Mouse (Mus musculus) intestine, postnatal 0 days (tissue): ENCODE data around the gene Sys1. TPM values are rescaled to one million over a fixed set of nuclear protein-coding genes. Genes with fewer than 3 reads are reported as not detected.

Experiments used
- ATAC-seq: fragments of 200-750 bp; cut with Nextera tagmentation; 2 replicates; pipeline ENCODE4 v1.8.0; 2017; ENCODE audit warnings: mild to moderate bottlenecking, moderate TSS enrichment, moderate library complexity
- H3K27ac ChIP-seq: fragments of 300-500 bp; sonication (generic); 2 replicates; pipeline ENCODE4 v1.5.1; 2014; ENCODE audit warnings: mild to moderate bottlenecking, low read depth, low read length, moderate library complexity
- H3K27me3 ChIP-seq: fragments of 300-500 bp; sonication (generic); replicated peaks from 2 replicates; pipeline ENCODE4 v1.6.1; 2014; ENCODE audit warnings: low read length, mixed read lengths; ENCODE audit not compliant: control insufficient read depth, insufficient read depth
- H3K36me3 ChIP-seq: fragments of 300-500 bp; sonication (generic); 2 replicates; pipeline ENCODE4 v1.6.1; 2014; ENCODE audit warnings: mild to moderate bottlenecking, moderate library complexity; ENCODE audit not compliant: control insufficient read depth, insufficient read depth
- H3K4me1 ChIP-seq: fragments of 300-500 bp; sonication (generic); replicated peaks from 2 replicates; pipeline ENCODE4 v1.6.1; 2014; ENCODE audit warnings: antibody characterized with exemption, low read length, mixed read lengths; ENCODE audit not compliant: control insufficient read depth, insufficient read depth
- H3K4me2 ChIP-seq: fragments of 300-500 bp; sonication (generic); replicated peaks from 2 replicates; pipeline ENCODE4 v1.6.1; 2014; ENCODE audit warnings: low read depth, mild to moderate bottlenecking, moderate library complexity
- H3K4me3 ChIP-seq: fragments of 300-500 bp; sonication (generic); 2 replicates; pipeline ENCODE4 v1.5.1; 2014; ENCODE audit warnings: low read depth, low read length
- H3K9ac ChIP-seq: fragments of 300-500 bp; sonication (generic); 2 replicates; pipeline ENCODE4 v1.6.1; 2014; ENCODE audit warnings: mild to moderate bottlenecking, low read depth, low read length
- H3K9me3 ChIP-seq: fragments of 300-500 bp; sonication (generic); 2 replicates; pipeline ENCODE4 v1.6.1; 2016; ENCODE audit warnings: mixed run types; ENCODE audit not compliant: control insufficient read depth
- CTCF ChIP-seq: sonication (generic); IDR thresholded peaks from 2 replicates; pipeline ENCODE4 v1.5.1; 2016; ENCODE audit warnings: low read depth, mild to moderate bottlenecking, control low read depth, antibody characterized with exemption, moderate library complexity
- WGBS: fragments of 180-500 bp; shearing (Covaris S2); extraction: QIAGEN DNeasy Blood & Tissue Kit; methylation state at CpG from one replicate; pipeline ENCODE4 v1.1.7; 2014; 5-methylcytosine and 5-hydroxymethylcytosine counted together
- polyA plus RNA-seq: library from polyadenylated mRNA; unstranded; fragments of >200 nt; fragmentation: Nextera tagmentation; extraction: Ambion mirVana; gene quantifications from 2 replicates; pipeline ENCODE4 v1.2.1, GENCODE M21; 2015

Gene Sys1
- polyA plus RNA-seq, 1 experiment from 2014 or later: 62.3 TPM

DNA sequence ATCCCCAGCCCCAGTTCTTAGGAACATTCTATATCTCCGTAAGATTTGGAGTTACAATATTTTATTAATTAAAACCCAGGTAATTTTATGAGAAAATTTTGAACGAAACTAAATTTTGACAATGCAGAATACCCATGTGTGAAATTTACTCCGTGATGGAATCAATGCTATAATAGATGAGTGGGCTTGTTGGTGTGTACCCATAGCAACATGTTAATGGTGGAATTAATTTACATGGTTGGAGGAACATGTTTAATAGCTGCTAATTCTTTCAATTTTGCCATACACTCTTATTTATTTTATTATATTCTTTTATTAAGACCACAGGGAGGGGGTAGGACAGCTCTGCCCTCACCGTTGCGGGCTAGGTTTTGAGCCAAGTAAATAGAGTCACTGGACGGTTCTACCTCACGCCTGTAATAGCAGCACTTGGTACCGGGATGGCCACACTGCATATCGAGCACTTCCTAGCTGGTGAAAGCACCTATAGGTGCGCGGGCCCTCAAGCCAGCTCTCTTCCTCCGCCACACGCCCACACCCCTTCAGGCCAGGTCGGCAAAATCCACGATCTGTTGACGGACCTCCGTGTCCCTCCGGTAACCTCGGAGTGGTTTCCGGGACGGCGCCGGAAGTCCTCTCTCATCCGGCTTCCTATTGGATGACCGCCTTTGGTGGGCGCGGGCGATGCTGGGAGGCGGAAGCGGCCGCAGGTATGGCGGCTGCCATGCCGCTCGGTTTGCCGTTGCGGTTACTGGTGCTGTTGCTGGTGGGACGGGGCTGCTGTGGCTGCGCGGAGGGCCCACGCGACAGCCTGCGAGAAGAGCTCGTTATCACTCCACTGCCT is 40.3 kb downstream of the Sys1 start, which contains the start of gene Pigt:
Gene Pigt (plus strand): TSS at position 674 of the 844 bp plus-strand sequence.
- Histone ChIP-seq H3K27ac (peak within 1 kb of the TSS; percentile 65), H3K9ac (peak within 1 kb of the TSS; percentile 53), H3K27me3 (no peaks in the 10 kb centered on the region), H3K4me1 (0 out of 2 replicates have a peak, but pooled peaks cover 4% of the 10 kb centered on the region), H3K36me3 (peaks cover 23% of the 10 kb centered on the region), H3K9me3 (no peaks in the 10 kb centered on the region), H3K4me2 (peak within 1 kb of the TSS; percentile 79), H3K4me3 (peak within 1 kb of the TSS; percentile 74)
- peak; percentile 94 for ATAC-seq
- WGBS: 4% methylated on average over 43 of the region's 43 CpGs
- no peak for TF ChIP-seq CTCF

DNA sequence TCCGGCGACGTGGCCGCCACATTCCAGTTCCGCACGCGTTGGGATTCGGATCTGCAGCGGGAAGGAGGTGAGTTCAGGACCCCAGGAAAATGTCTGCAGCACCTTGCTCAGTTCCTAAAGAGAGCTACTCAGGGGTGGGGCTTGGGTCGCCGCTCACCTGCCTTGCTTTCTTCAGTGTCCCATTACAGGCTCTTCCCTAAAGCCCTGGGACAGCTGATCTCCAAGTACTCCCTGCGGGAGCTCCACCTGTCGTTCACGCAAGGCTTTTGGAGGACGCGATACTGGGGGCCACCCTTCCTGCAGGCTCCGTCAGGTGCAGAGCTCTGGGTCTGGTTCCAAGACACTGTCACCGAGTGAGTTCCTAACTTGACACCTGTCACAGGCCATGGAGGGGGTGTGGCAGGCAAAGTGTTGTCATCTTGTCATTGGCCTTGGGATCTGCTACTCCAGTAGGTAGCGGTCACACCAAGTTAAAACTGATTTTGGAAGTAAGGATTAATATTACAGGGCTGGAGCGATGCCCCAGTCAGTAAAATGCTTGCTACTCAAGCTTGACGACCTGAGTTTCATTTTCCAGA is 41.0 kb downstream of the Sys1 start:
- Histone ChIP-seq H3K9ac (peak overlapping the region; percentile 53), H3K4me3 (peak overlapping the region; percentile 74), H3K27me3 (no peaks in the 10 kb centered on the region), H3K4me1 (0 out of 2 replicates have a peak, but pooled peaks cover 4% of the 10 kb centered on the region), H3K27ac (peak overlapping the region; percentile 65; the same call in 1 of the 2 replicates), H3K36me3 (peaks cover 29% of the 10 kb centered on the region), H3K4me2 (peak overlapping the region; percentile 79), H3K9me3 (no peaks in the 10 kb centered on the region)
- WGBS: 3% methylated on average over 21 of the region's 21 CpGs
- TF ChIP-seq CTCF: peak; percentile 36; the same call in 1 of the 2 replicates
- ATAC-seq: peak; percentile 31; the same call in 1 of the 2 replicates

DNA sequence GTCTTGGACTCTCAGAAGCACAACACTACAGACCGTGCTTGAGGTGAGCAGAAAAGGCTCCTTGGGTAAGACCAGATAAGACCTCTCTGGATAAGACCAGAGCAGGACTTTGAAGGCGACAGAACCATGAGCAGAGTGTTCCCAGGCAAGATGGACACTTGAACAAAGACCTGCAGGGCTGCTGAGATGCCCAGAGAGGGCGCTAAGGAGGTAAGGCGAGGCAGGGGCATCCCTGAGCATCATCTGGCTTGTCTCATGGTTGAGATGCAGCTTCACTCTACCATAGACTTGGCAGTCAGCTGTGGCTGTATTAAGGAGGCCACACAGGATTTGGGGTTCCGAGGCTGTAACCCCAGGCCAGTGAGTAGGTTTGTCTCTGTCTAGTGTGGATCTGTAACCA is 42.6 kb downstream of the Sys1 start:
- Histone ChIP-seq H3K9me3 (no peaks in the 10 kb centered on the region), H3K36me3 (peaks cover 45% of the 10 kb centered on the region), H3K27me3 (no peaks in the 10 kb centered on the region), H3K9ac (no peak overlapping the region), H3K4me1 (0 out of 2 replicates have a peak, but pooled peaks cover 4% of the 10 kb centered on the region), H3K27ac (no peak overlapping the region), H3K4me2 (no peak overlapping the region), H3K4me3 (no peak overlapping the region)
- TF ChIP-seq CTCF: peak; percentile 47
- WGBS: 74% methylated on average over 5 of the region's 5 CpGs
- ATAC-seq: no peak

DNA sequence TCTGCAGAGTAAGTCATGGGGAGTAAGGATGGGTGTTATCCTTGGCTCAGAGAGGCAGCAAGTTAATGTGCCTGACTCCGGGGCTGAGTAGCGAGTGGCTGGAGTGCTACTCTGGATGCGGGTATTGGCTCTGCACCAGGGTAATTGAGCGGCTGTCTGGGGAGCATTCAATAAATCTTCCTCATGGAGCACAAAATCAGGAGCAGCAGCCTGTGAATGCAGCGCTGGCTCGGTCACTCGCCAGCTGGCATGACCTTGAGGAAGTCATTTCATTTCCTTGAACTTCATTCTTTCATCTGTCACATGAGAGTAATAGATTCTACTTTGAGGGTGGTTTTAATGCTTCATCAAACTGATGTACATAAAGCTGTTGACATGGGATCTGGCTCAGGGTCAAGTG is 43.7 kb downstream of the Sys1 start:
- no peak overlapping the region for H3K27ac ChIP-seq
- no peak overlapping the region for H3K4me2 ChIP-seq
- H3K9me3 ChIP-seq: no peaks in the 10 kb centered on the region
- H3K27me3 ChIP-seq: no peaks in the 10 kb centered on the region
- no peak for ATAC-seq
- no peak overlapping the region for H3K9ac ChIP-seq
- WGBS: 86% methylated on average over 7 of the region's 7 CpGs
- peaks cover 57% of the 10 kb centered on the region for H3K36me3 ChIP-seq
- TF ChIP-seq CTCF: no peak
- no peak overlapping the region for H3K4me3 ChIP-seq
- H3K4me1 ChIP-seq: 0 out of 2 replicates have a peak, but pooled peaks cover 4% of the 10 kb centered on the region

DNA sequence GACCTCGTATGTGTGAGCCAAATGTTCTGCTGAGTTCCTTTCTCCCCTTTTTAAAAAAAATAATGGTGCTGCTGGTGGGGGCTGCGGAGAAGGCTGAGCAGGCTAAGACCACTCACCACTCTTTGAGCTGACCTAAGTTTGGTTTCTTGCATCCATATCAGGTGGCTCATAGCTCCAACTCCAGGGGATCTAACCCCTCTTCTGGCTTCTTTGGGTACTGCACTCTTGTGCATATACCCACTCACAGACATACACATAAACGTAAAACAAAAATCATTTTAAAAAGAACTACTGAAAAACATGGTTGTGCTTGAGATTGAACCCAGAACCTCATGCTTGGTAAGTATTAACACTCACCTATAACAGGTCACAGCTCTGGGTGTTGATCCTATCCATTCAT is 48.2 kb downstream of the Sys1 start:
- no peak overlapping the region for H3K4me2 ChIP-seq
- no peak overlapping the region for H3K4me3 ChIP-seq
- peak; percentile 32 for TF ChIP-seq CTCF
- 98% methylated on average over 3 of the region's 3 CpGs for WGBS
- ATAC-seq: no peak
- H3K36me3 ChIP-seq: peaks cover 68% of the 10 kb centered on the region
- H3K27me3 ChIP-seq: no peaks in the 10 kb centered on the region
- no peaks in the 10 kb centered on the region for H3K9me3 ChIP-seq
- H3K9ac ChIP-seq: no peak overlapping the region
- H3K4me1 ChIP-seq: no peaks in the 10 kb centered on the region
- no peak overlapping the region for H3K27ac ChIP-seq

DNA sequence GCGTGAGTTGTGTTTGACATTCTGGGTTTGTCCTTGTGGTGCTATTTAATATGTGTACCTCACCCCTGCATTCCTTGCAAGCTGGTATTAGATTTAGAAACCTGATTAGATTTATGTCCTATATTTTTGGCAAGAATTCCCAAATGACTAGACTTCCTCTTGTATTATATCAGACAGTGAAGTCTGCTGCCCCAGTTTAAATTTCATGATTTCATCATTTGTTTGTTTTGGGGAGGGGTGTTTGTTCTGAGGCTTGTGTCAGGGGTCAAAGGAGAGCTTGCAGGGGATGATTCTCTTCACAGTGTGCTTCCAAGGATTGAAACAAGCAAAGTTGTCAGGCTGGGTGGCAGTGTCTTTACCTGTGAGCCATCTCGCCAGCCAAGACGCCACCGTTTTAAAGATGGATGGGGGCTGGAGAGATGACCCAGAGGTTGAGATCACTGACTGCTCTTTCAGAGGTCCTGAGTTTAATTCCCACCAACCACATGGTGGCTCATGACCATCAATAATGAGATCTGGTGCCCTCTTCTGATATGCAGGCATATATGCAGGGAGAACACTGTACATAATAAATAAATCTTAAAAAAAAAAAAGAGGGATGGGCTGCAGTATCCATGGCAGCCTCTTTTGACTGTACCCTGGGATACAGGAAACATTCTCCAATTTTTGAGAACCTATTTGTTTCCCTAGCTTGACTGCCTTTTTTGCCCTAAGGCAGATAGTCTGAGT is 49.0 kb downstream of the Sys1 start:
- H3K4me3 ChIP-seq: no peak overlapping the region
- H3K9ac ChIP-seq: no peak overlapping the region
- WGBS: 80% methylated on average over 4 of the region's 4 CpGs
- ATAC-seq: no peak
- no peaks in the 10 kb centered on the region for H3K4me1 ChIP-seq
- H3K4me2 ChIP-seq: no peak overlapping the region
- H3K27me3 ChIP-seq: no peaks in the 10 kb centered on the region
- TF ChIP-seq CTCF: peak; percentile 27; the same call in 1 of the 2 replicates
- no peaks in the 10 kb centered on the region for H3K9me3 ChIP-seq
- peaks cover 59% of the 10 kb centered on the region for H3K36me3 ChIP-seq
- H3K27ac ChIP-seq: no peak overlapping the region
